Mouse (Mus musculus) intestine, postnatal 0 days (tissue): ENCODE measurements around the gene Gm20896. TPM values are rescaled to one million over a fixed set of nuclear protein-coding genes. Genes with fewer than 3 reads are reported as not detected.
"Not testable (repeated sequence)": the region's sequence is repeated elsewhere in the genome, so short reads cannot be mapped to it uniquely, and the experiment has no call there.

Experiments
- ATAC-seq: fragments of 200-750 bp; cut with Nextera tagmentation; 2 replicates; pipeline ENCODE4 v1.8.0; 2017; ENCODE audit warnings: mild to moderate bottlenecking, moderate TSS enrichment, moderate library complexity
- H3K27ac ChIP-seq: fragments of 300-500 bp; sonication (generic); 2 replicates; pipeline ENCODE4 v1.5.1; 2014; ENCODE audit warnings: mild to moderate bottlenecking, low read depth, low read length, moderate library complexity
- H3K27me3 ChIP-seq: fragments of 300-500 bp; sonication (generic); replicated peaks from 2 replicates; pipeline ENCODE4 v1.6.1; 2014; ENCODE audit warnings: low read length, mixed read lengths; ENCODE audit not compliant: control insufficient read depth, insufficient read depth
- H3K36me3 ChIP-seq: fragments of 300-500 bp; sonication (generic); 2 replicates; pipeline ENCODE4 v1.6.1; 2014; ENCODE audit warnings: mild to moderate bottlenecking, moderate library complexity; ENCODE audit not compliant: control insufficient read depth, insufficient read depth
- H3K4me1 ChIP-seq: fragments of 300-500 bp; sonication (generic); replicated peaks from 2 replicates; pipeline ENCODE4 v1.6.1; 2014; ENCODE audit warnings: antibody characterized with exemption, low read length, mixed read lengths; ENCODE audit not compliant: control insufficient read depth, insufficient read depth
- H3K4me2 ChIP-seq: fragments of 300-500 bp; sonication (generic); replicated peaks from 2 replicates; pipeline ENCODE4 v1.6.1; 2014; ENCODE audit warnings: low read depth, mild to moderate bottlenecking, moderate library complexity
- H3K4me3 ChIP-seq: fragments of 300-500 bp; sonication (generic); 2 replicates; pipeline ENCODE4 v1.5.1; 2014; ENCODE audit warnings: low read depth, low read length
- H3K9ac ChIP-seq: fragments of 300-500 bp; sonication (generic); 2 replicates; pipeline ENCODE4 v1.6.1; 2014; ENCODE audit warnings: mild to moderate bottlenecking, low read depth, low read length
- H3K9me3 ChIP-seq: fragments of 300-500 bp; sonication (generic); 2 replicates; pipeline ENCODE4 v1.6.1; 2016; ENCODE audit warnings: mixed run types; ENCODE audit not compliant: control insufficient read depth
- WGBS: fragments of 180-500 bp; shearing (Covaris S2); extraction: QIAGEN DNeasy Blood & Tissue Kit; methylation state at CpG from one replicate; pipeline ENCODE4 v1.1.7; 2014; 5-methylcytosine and 5-hydroxymethylcytosine counted together
- polyA plus RNA-seq: library from polyadenylated mRNA; unstranded; fragments of >200 nt; fragmentation: Nextera tagmentation; extraction: Ambion mirVana; gene quantifications from 2 replicates; pipeline ENCODE4 v1.2.1, GENCODE M21; 2015

Gm20896 gene
- polyA plus RNA-seq = not detected in 2 replicates

DNA sequence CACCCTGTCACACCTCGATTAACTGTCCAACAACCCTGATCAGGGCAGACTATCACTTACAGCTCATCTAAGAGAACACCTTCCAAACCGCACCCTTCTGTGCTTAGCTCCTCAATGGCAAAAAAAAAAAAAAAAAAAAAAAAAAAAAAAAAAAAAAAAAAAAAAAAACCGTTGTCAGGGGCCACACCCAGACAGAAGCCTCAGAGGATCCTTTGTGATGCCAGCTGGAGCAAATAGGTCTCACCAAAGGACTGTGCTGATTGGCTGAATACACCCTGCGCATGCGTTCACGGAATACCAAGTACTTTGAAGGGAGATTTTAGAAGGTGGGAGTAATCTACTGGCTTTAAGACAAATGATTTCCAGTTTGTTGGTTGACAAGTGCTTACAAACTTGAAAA, at the start of gene Gm20896:
Gene Gm20896, minus strand, starts transcription at position 101 of the 400 bp plus-strand sequence.
- not testable (repeated sequence) for ATAC-seq, H3K4me2 ChIP-seq, H3K9ac ChIP-seq, H3K27ac ChIP-seq, H3K27me3 ChIP-seq, H3K4me1 ChIP-seq, H3K36me3 ChIP-seq, H3K9me3 ChIP-seq, H3K4me3 ChIP-seq
- no CpG with 5 or more reads among the region's 6 CpGs for WGBS
